Mouse (Mus musculus): ENCODE results near the gene Ccl22.

DNA sequence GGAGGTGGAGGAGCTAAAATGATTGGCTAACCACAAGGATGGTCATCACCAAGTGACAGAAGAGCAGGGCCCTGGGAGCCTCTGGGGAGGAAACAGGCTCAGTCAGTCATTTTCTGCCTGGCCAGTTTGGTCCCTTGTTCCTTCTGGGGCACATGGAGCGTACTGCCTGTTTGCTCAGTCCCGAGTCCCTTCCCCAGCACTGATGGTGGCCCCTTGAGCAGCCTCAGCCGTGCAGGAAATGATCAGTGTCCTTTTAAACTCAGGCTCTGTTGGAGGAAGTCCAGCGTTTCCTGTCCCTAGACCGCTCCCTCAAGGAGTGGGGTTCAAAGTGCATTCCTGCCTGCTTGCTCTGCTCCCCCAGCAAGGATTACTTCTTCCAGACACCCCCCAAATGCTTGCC lies 33.1 kb downstream of the Ccl22 start:
- no peak for TF ChIP-seq CTCF (IDR thresholded peaks at IDR 0.05; ENCODE audit: control insufficient read depth, insufficient read depth, insufficient read length)
- no peak for TF ChIP-seq MYOG (IDR thresholded peaks at IDR 0.05; ENCODE audit: control insufficient read depth, extremely low read depth, insufficient read length)
- no peak for TF ChIP-seq USF1 (IDR thresholded peaks at IDR 0.05; ENCODE audit: low read depth)
